Mouse (Mus musculus) cerebellum, adult 2 months (tissue): ENCODE measurements around the gene Stk38l.

Experiments
- CTCF ChIP-seq: fragments of 200-500 bp; IDR thresholded peaks from 2 replicates; pipeline ENCODE4 v1.5.1; 2011; ENCODE audit warnings: low read depth, mild to moderate bottlenecking, control low read depth, low read length, moderate library complexity, borderline replicate concordance; ENCODE audit not compliant: insufficient read depth
- POLR2A ChIP-seq: fragments of 200-500 bp; IDR thresholded peaks from 2 replicates; pipeline ENCODE4 v1.6.1; 2011; ENCODE audit warnings: low read length, control low read depth, borderline replicate concordance; ENCODE audit not compliant: insufficient read depth

DNA sequence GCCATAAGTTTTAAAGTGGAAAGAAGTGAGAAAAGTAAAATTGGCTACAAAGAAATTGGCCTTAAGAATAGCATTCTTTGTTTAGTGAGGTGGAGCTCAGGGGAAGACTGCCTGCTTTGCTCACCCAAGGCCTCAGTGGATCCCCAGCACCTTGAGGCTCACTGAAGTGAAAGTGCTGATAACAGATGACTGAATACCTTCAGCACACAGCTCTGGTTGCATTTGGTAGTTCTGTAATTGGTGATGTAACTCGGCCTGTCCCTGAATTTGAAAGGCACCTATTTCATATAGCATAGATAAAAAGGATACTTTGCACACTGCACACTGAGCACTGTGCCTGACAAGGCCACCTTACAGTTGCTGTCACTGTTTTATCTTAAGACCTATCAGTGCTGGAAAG is 23.5 kb downstream of the Stk38l start:
- no peak for TF ChIP-seq CTCF
- no peak for TF ChIP-seq POLR2A
